In the genomic region with DNA sequence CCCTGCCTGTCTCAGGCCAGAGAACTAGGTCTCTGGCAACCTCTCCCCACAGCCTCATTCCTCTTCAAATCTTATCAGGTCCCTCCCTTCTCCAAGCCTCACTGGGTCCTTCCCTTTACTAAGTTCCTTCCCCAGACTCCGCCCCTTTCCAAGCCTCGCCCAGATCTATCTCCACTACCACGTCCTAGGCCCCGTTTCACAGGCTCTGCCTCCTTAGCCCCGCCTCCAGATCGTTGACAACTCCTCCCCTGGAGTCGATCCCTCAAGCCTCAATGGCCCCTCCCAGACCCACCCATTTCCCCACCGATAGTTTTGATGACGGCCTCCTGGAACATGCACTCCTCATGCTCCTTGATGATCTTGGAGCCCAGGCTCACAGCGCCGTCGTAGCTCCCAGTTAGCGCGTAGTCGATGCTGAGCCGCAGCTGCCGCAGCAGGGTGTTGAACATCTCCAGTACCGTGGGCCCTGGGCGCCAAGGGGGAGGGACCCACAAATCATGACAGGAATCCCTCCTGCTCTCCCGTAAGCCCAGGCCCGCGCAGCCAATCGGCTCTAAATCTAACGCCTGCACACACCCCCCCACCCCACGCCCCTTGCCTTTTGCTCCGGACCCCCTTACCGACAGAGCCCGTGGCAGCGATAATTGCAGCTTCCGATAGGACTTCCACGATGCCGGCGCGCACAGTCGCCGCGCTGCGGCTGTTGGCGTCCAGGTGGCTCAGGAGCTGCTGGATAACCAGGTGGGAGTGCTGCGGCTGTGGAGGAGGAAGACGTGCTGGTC, we compare ENCODE assay signal across 8 mouse cellular contexts. TPM values are rescaled to one million over a fixed set of nuclear protein-coding genes. Genes with fewer than 3 reads are reported as not detected.
DNase-seq lines count a peak whose midpoint lies in the region; ATAC-seq and TF ChIP-seq lines count a peak whose summit lies in the region.

No protein-coding gene starts in this region.

- no peaks in the 10 kb centered on the region for H3K9me3 ChIP-seq in embryonic facial prominence, embryonic 15.5 days (replicated peaks)
- H3K9me3 ChIP-seq in limb, embryonic 13.5 days = no peaks in the 10 kb centered on the region
- no peaks in the 10 kb centered on the region for H3K9me3 ChIP-seq in midbrain, embryonic 15.5 days

- under 1% methylated on average over 41 of the region's 41 CpGs for WGBS in embryonic facial prominence, embryonic 15.5 days
- WGBS in limb, embryonic 13.5 days = under 1% methylated on average over 41 of the region's 41 CpGs
- 2% methylated on average over 40 of the region's 41 CpGs for WGBS in midbrain, embryonic 15.5 days
- WGBS in spleen, adult 2 months = under 1% methylated on average over 40 of the region's 41 CpGs

- H3K36me3 ChIP-seq in embryonic facial prominence, embryonic 15.5 days = peaks cover 3% of the 10 kb centered on the region; the same call in 1 of the 2 replicates
- peaks cover 18% of the 10 kb centered on the region for H3K36me3 ChIP-seq in limb, embryonic 13.5 days
- peaks cover 19% of the 10 kb centered on the region for H3K36me3 ChIP-seq in midbrain, embryonic 15.5 days (replicated peaks)
- no peaks in the 10 kb centered on the region for H3K36me3 ChIP-seq in spleen, adult 2 months (ENCODE audit: control insufficient read depth, insufficient read depth, low read length)

- peaks cover 7% of the 10 kb centered on the region for H3K4me1 ChIP-seq in bone marrow macrophage, adult 2 months (ENCODE audit: control insufficient read depth, insufficient read depth, low read length)
- H3K4me1 ChIP-seq in embryonic facial prominence, embryonic 15.5 days = peaks cover 19% of the 10 kb centered on the region
- peaks cover 14% of the 10 kb centered on the region for H3K4me1 ChIP-seq in limb, embryonic 13.5 days
- peaks cover 12% of the 10 kb centered on the region for H3K4me1 ChIP-seq in midbrain, embryonic 15.5 days
- H3K4me1 ChIP-seq in spleen, adult 2 months (ENCODE audit: control insufficient read depth, insufficient read depth, insufficient read length) = peaks cover 6% of the 10 kb centered on the region

- H3K27ac ChIP-seq in bone marrow macrophage, adult 2 months (ENCODE audit: insufficient read depth, low read depth, low read length) = peak overlapping the region; percentile 32
- peak overlapping the region; percentile 67 for H3K27ac ChIP-seq in embryonic facial prominence, embryonic 15.5 days (replicated peaks)
- H3K27ac ChIP-seq in limb, embryonic 13.5 days = no peak overlapping the region
- peak overlapping the region; percentile 42 for H3K27ac ChIP-seq in midbrain, embryonic 15.5 days
- no peak overlapping the region for H3K27ac ChIP-seq in spleen, adult 2 months (ENCODE audit: insufficient read depth, low read length)

- TF ChIP-seq CTCF in bone marrow macrophage, adult 2 months (IDR thresholded peaks at IDR 0.05; ENCODE audit: low read depth, low read length) = no peak
- TF ChIP-seq CTCF in spleen, adult 2 months (IDR thresholded peaks at IDR 0.05; ENCODE audit: extremely low read depth, insufficient read depth, insufficient read length, insufficient replicate concordance) = no peak

- no peak for TF ChIP-seq POLR2A in bone marrow macrophage, adult 2 months (IDR thresholded peaks at IDR 0.05; ENCODE audit: borderline replicate concordance, low read depth, low read length)
- no peak for TF ChIP-seq POLR2A in spleen, adult 2 months (IDR thresholded peaks at IDR 0.05; ENCODE audit: low read depth, low read length)

- no peaks in the 10 kb centered on the region for H3K27me3 ChIP-seq in embryonic facial prominence, embryonic 15.5 days
- H3K27me3 ChIP-seq in limb, embryonic 13.5 days = peaks cover 9% of the 10 kb centered on the region; the same call in 1 of the 2 replicates
- no peaks in the 10 kb centered on the region for H3K27me3 ChIP-seq in midbrain, embryonic 15.5 days (replicated peaks)
- no peaks in the 10 kb centered on the region for H3K27me3 ChIP-seq in spleen, adult 2 months (ENCODE audit: control insufficient read depth, insufficient read depth, low read length)

- DNase-seq in B cell, adult 2 months = peak; percentile 63 to 66
- DNase-seq in heart, adult 9 months (ENCODE audit: low spot score in 2 of 2) = peak; percentile 89 to 93
- DNase-seq in kidney, adult 9 months = peak; percentile 84
- peak; percentile 54 for DNase-seq in spleen, adult 2 months (ENCODE audit: low read depth in 1 of 2, low spot score in 2 of 2)

- peak overlapping the region; percentile 90 for H3K4me2 ChIP-seq in embryonic facial prominence, embryonic 15.5 days (replicated peaks)
- peak overlapping the region; percentile 87 for H3K4me2 ChIP-seq in limb, embryonic 13.5 days (replicated peaks)
- peak overlapping the region; percentile 57 for H3K4me2 ChIP-seq in midbrain, embryonic 15.5 days

- peak overlapping the region; percentile 16 for H3K9ac ChIP-seq in embryonic facial prominence, embryonic 15.5 days
- H3K9ac ChIP-seq in limb, embryonic 13.5 days = peak overlapping the region; percentile 63
- H3K9ac ChIP-seq in midbrain, embryonic 15.5 days = peak overlapping the region; percentile 41

- H3K4me3 ChIP-seq in bone marrow macrophage, adult 2 months (ENCODE audit: insufficient read depth, low read length) = peak overlapping the region; percentile 77
- H3K4me3 ChIP-seq in embryonic facial prominence, embryonic 15.5 days (replicated peaks) = peak overlapping the region; percentile 48
- H3K4me3 ChIP-seq in limb, embryonic 13.5 days = peak overlapping the region; percentile 51
- peak overlapping the region; percentile 34 for H3K4me3 ChIP-seq in midbrain, embryonic 15.5 days
- peak overlapping the region; percentile 65 for H3K4me3 ChIP-seq in spleen, adult 2 months (ENCODE audit: extremely low read depth, insufficient read depth, insufficient read length)

- ATAC-seq in embryonic facial prominence, embryonic 15.5 days (ENCODE audit: insufficient number of reproducible peaks, low FRiP score, low TSS enrichment, low read depth) = peak; percentile 93
- ATAC-seq in limb, embryonic 13.5 days (ENCODE audit: low FRiP score, low read depth) = peak; percentile 96
- peak; percentile 84 for ATAC-seq in midbrain, embryonic 15.5 days (replicated peaks)

RNA-seq across cellular contexts. Expression of gene Pomc, which starts 26.8 kb away (rescaled TPM):
- polyA plus RNA-seq in bone marrow macrophage, adult 2 months (2012; ENCODE audit: insufficient read depth, insufficient read length, missing spikeins) = not detected in 2 replicates
- 2.4 and 6.4 TPM in 2 replicates for polyA plus RNA-seq in embryonic facial prominence, embryonic 15.5 days (2015; fragmentation: Nextera tagmentation; extraction: Ambion mirVana)
- polyA plus RNA-seq in limb, embryonic 13.5 days (2015; fragmentation: Nextera tagmentation; extraction: Ambion mirVana) = 3.2 and 4.5 TPM in 2 replicates
- polyA plus RNA-seq in midbrain, embryonic 15.5 days (2015; fragmentation: Nextera tagmentation; extraction: Ambion mirVana) = 5.0 and 9.1 TPM in 2 replicates
- 0.39 and 0.44 TPM in 2 replicates for polyA plus RNA-seq in spleen, adult 2 months (2012; rRNA removed)

RNA-seq across cellular contexts. Expression of gene Efr3b, which starts 57.2 kb away (rescaled TPM):
- polyA plus RNA-seq in bone marrow macrophage, adult 2 months (2012; ENCODE audit: insufficient read depth, insufficient read length, missing spikeins) = 3.2 and 4.6 TPM in 2 replicates
- polyA plus RNA-seq in embryonic facial prominence, embryonic 15.5 days (2015; fragmentation: Nextera tagmentation; extraction: Ambion mirVana) = 4.0 and 4.2 TPM in 2 replicates
- 6.0 and 6.2 TPM in 2 replicates for polyA plus RNA-seq in limb, embryonic 13.5 days (2015; fragmentation: Nextera tagmentation; extraction: Ambion mirVana)
- 47.8 and 51.7 TPM in 2 replicates for polyA plus RNA-seq in midbrain, embryonic 15.5 days (2015; fragmentation: Nextera tagmentation; extraction: Ambion mirVana)
- 0.97 and 2.0 TPM in 2 replicates for polyA plus RNA-seq in spleen, adult 2 months (2012; rRNA removed)

Comparison
In these comparisons a context has a peak if more than half of its experiments do, and no peak if none do; other contexts are left out.
1. H3K27ac ChIP-seq: peak in bone marrow macrophage, adult 2 months (single experiment), embryonic facial prominence, embryonic 15.5 days (single experiment) and midbrain, embryonic 15.5 days (single experiment); none in limb, embryonic 13.5 days (single experiment) and spleen, adult 2 months (single experiment).
2. Peak in every context shown above with its lines, with median percentiles within 50 percentile points of each other: DNase-seq, H3K4me3 ChIP-seq, ATAC-seq, H3K4me2 ChIP-seq and H3K9ac ChIP-seq.